Mouse (Mus musculus): ENCODE data around the gene Gm8879.
"Not testable (repeated sequence)": the region's sequence is repeated elsewhere in the genome, so short reads cannot be mapped to it uniquely, and the experiment has no call there.

Gm8879 gene

GRCm38 (mm10) chr5:11127334-11127733 is at the start of gene Gm8879:
TSS of gene Gm8879 (plus strand) at chr5:11127634.
- DNase-seq: not testable (repeated sequence)

GRCm38 (mm10) chr5:11138031-11138430 is 10.6 kb downstream of the Gm8879 start:
- not testable (repeated sequence) for DNase-seq

All from lung, postnatal 14 days (tissue).